Mouse (Mus musculus) lung, postnatal 25 days (tissue): ENCODE measurements at regions not wholly inside any gene's neighbourhood (a gene's known extent, or its start where the extent isn't known, plus 50 kb on each side); places are given as distances from the start of the nearest gene placed in this dataset.

ENCODE experiments used
- DNase-seq: peaks from one replicate; pipeline ENCODE4 v3.0.0; 2022; ENCODE audit warnings: low spot score

- DNase-seq = no peak
Observed at GRCm38 (mm10) chr3:130940302-130940867, 169.9 kb upstream of the Lef1 start.

GRCm38 (mm10) chr3:130936980-130937379, 173.3 kb upstream of the Lef1 start:
- DNase-seq = no peak

GRCm38 (mm10) chr3:130936336-130936735, 173.9 kb upstream of the Lef1 start:
- no peak for DNase-seq

GRCm38 (mm10) chr3:130935926-130936315, 174.3 kb upstream of the Lef1 start:
- no peak for DNase-seq

GRCm38 (mm10) chr3:130935302-130935925, 174.9 kb upstream of the Lef1 start:
- DNase-seq = no peak

GRCm38 (mm10) chr3:130932723-130933122, 177.5 kb upstream of the Lef1 start:
- no peak for DNase-seq

- DNase-seq = no peak
Observed at GRCm38 (mm10) chr3:130932226-130932625, 178.0 kb upstream of the Lef1 start.

- no peak for DNase-seq
Observed at GRCm38 (mm10) chr3:130925000-130925399, 185.3 kb upstream of the Lef1 start.

- DNase-seq = no peak
Observed at GRCm38 (mm10) chr3:130923615-130923958, 186.7 kb upstream of the Lef1 start.

GRCm38 (mm10) chr3:130922812-130923614, 187.3 kb upstream of the Lef1 start:
- no peak for DNase-seq

- DNase-seq = no peak
Observed at GRCm38 (mm10) chr3:130921621-130922245, 188.5 kb upstream of the Lef1 start.

- DNase-seq = no peak
Observed at GRCm38 (mm10) chr3:130913812-130914211, 183.6 kb upstream of the Rpl34 start.

GRCm38 (mm10) chr3:130905101-130905500, 174.9 kb upstream of the Rpl34 start:
- DNase-seq = no peak

GRCm38 (mm10) chr3:130903329-130903728, 173.1 kb upstream of the Rpl34 start:
- no peak for DNase-seq

- no peak for DNase-seq
Observed at GRCm38 (mm10) chr3:130902376-130902775, 172.2 kb upstream of the Rpl34 start.

GRCm38 (mm10) chr3:130901343-130901742, 171.1 kb upstream of the Rpl34 start:
- DNase-seq = no peak

- no peak for DNase-seq
Observed at GRCm38 (mm10) chr3:130900846-130901245, 170.6 kb upstream of the Rpl34 start.

GRCm38 (mm10) chr3:130900054-130900840, 170.0 kb upstream of the Rpl34 start:
- no peak for DNase-seq

- DNase-seq = no peak
Observed at GRCm38 (mm10) chr3:130894168-130894814, 164.1 kb upstream of the Rpl34 start.

- no peak for DNase-seq
Observed at GRCm38 (mm10) chr3:130891310-130891709, 161.1 kb upstream of the Rpl34 start.

- no peak for DNase-seq
Observed at GRCm38 (mm10) chr3:130888587-130888986, 158.4 kb upstream of the Rpl34 start.
